Mouse (Mus musculus) heart, embryonic 14.5 days (tissue): ENCODE results near the gene Sspn. TPM values are rescaled to one million over a fixed set of nuclear protein-coding genes. Genes with fewer than 3 reads are reported as not detected.

Source experiments
- ATAC-seq: fragments of 200-750 bp; cut with Nextera tagmentation; 2 replicates; pipeline ENCODE4 v1.8.0; 2017; ENCODE audit warnings: low read depth, moderate TSS enrichment; ENCODE audit not compliant: insufficient number of reproducible peaks, insufficient read depth, low FRiP score
- H3K27ac ChIP-seq, 2 experiments: fragments of 200-500 bp in 1 of 2; fragments of 300-500 bp in 1 of 2; sonication (generic) in 1 of 2; replicated peaks in 1 of 2; 2 replicates each; pipeline ENCODE4 v1.5.1; 2012 to 2014; ENCODE audit warnings: low read depth in 2 of 2, low read length in 2 of 2, control low read depth in 1 of 2, mild to moderate bottlenecking in 1 of 2, mixed read lengths in 1 of 2; ENCODE audit not compliant: control insufficient read depth in 1 of 2, insufficient read depth in 1 of 2
- H3K27me3 ChIP-seq: fragments of 300-500 bp; sonication (generic); 2 replicates; pipeline ENCODE4 v1.6.1; 2014; ENCODE audit warnings: mild to moderate bottlenecking, low read length, control low read depth; ENCODE audit not compliant: control insufficient read depth, insufficient read depth
- H3K36me3 ChIP-seq: fragments of 300-500 bp; sonication (generic); 2 replicates; pipeline ENCODE4 v1.6.1; 2014; ENCODE audit warnings: mild to moderate bottlenecking, control low read depth, low read length, mixed read lengths; ENCODE audit not compliant: control insufficient read depth, insufficient read depth
- H3K4me1 ChIP-seq, 2 experiments: fragments of 200-500 bp in 1 of 2; fragments of 300-500 bp in 1 of 2; sonication (generic) in 1 of 2; 2 replicates each; pipeline ENCODE4 v1.6.1; 2012 to 2014; ENCODE audit warnings: low read length in 2 of 2, control low read depth in 1 of 2, mixed read lengths in 1 of 2; ENCODE audit not compliant: control insufficient read depth in 2 of 2, insufficient read depth in 2 of 2
- H3K4me2 ChIP-seq: fragments of 300-500 bp; sonication (generic); 2 replicates; pipeline ENCODE4 v1.6.1; 2014; ENCODE audit warnings: mild to moderate bottlenecking, low read length
- H3K4me3 ChIP-seq, 2 experiments: fragments of 200-500 bp in 1 of 2; fragments of 300-500 bp in 1 of 2; sonication (generic) in 1 of 2; 2 replicates each; pipeline ENCODE4 v1.5.1; 2012 to 2014; ENCODE audit warnings: low read length in 2 of 2, mild to moderate bottlenecking in 2 of 2, control low read depth in 1 of 2, low read depth in 1 of 2, moderate library complexity in 1 of 2; ENCODE audit not compliant: control insufficient read depth in 1 of 2, insufficient read depth in 1 of 2
- H3K9ac ChIP-seq: fragments of 300-500 bp; sonication (generic); 2 replicates; pipeline ENCODE4 v1.6.1; 2014; ENCODE audit warnings: mild to moderate bottlenecking, low read length
- H3K9me3 ChIP-seq: fragments of 300-500 bp; sonication (generic); 2 replicates; pipeline ENCODE4 v1.6.1; 2016; ENCODE audit warnings: low read length, control low read depth; ENCODE audit not compliant: control insufficient read depth
- WGBS: fragments of 180-500 bp; shearing (Covaris S2); extraction: QIAGEN DNeasy Blood & Tissue Kit; methylation state at CpG from one replicate; pipeline ENCODE4 v1.1.7; 2014; 5-methylcytosine and 5-hydroxymethylcytosine counted together
- polyA plus RNA-seq: library from polyadenylated mRNA; unstranded; fragments of >200 nt; fragmentation: Nextera tagmentation; extraction: Ambion mirVana; gene quantifications from 2 replicates; pipeline ENCODE4 v1.2.1, GENCODE M21; 2014

Sspn gene
- polyA plus RNA-seq, 1 experiment from 2014 or later, result 66.4 TPM

DNA sequence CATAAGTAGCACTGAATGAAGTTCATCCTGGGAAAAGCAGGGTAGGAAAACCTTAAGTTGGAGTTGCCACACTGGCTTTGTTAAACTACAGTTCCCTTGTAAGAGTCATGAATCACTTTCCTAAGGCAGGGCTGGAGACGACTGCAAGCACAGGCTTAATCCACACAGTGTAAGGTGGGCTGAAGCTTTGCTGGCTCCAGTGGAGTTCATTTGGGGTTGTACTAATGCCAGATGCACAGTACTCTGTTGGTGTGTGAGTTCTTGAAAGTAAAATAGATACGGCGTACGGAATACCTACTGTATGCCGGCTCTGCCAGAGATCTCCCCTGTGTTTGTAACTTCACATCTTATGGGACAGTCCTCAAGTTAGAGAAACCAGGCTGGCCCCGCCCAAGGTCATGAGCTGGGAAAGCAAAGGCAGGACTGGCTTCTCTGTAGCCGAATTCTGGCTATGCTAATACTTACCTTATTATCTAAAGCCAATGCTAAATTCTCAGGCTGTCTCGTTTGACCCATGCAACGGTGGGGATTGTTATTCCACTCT is 3.3 kb downstream of the Sspn start:
- ATAC-seq, result no peak
- 41% methylated on average over 9 of the region's 9 CpGs for WGBS
- H3K9me3 ChIP-seq, result no peaks in the 10 kb centered on the region

GRCm38 (mm10) chr6:145935912-145936311 is 4.5 kb downstream of the Sspn start:
- Histone ChIP-seq H3K4me2 (peak overlapping the region; percentile 88), H3K27ac (0 out of 4 replicates have a peak overlapping the region, but pooled peaks of 1 of the 2 experiments have one; percentile 14), H3K4me1 (peaks cover 19 to 27% of the 10 kb centered on the region in 2 experiments), H3K36me3 (no peaks in the 10 kb centered on the region), H3K27me3 (no peaks in the 10 kb centered on the region), H3K9ac (0 out of 2 replicates have a peak overlapping the region, but pooled peaks have one; percentile 44), H3K9me3 (no peaks in the 10 kb centered on the region), H3K4me3 (peak overlapping the region in 1 of 2 experiments; percentile 8; a peak in 1 of 4 replicates)
- WGBS, result 69% methylated on average over 2 of the region's 2 CpGs
- ATAC-seq, result peak; percentile 22; the same call in 1 of the 2 replicates

More for the DNA sequence above, 3.3 kb downstream of the Sspn start:
- peaks cover 16 to 23% of the 10 kb centered on the region in 2 experiments for H3K4me1 ChIP-seq
- H3K9ac ChIP-seq, result peak overlapping the region; percentile 87
- peak overlapping the region; percentile 88 for H3K4me2 ChIP-seq
- peak overlapping the region; percentile 89 to 97 for H3K27ac ChIP-seq
- H3K36me3 ChIP-seq, result no peaks in the 10 kb centered on the region
- no peaks in the 10 kb centered on the region for H3K27me3 ChIP-seq
- H3K4me3 ChIP-seq, result peak overlapping the region; percentile 60 to 82

DNA sequence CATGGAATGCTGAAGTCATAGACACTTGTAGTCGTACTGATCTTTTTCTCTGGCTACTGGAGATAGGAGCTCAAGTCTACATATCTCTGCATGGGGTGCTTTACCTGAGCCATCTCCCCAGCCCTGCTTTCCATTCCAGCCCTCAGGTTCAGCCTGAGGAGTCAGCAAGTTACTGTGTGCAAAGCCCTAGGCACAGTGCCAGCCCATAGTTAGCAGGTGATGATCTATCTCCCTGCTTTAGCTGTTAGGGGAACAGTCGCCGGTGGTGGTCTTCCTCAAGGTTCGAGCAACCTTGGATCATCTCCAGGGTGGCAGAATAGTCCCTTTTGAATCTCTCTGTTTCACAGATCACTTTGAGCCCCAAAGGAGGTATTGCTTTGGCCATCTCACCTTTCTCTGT is 5.1 kb downstream of the Sspn start:
- Histone ChIP-seq H3K4me1 (peaks cover 19 to 32% of the 10 kb centered on the region in 2 experiments), H3K36me3 (no peaks in the 10 kb centered on the region), H3K4me2 (no peak overlapping the region; the same call in 1 of the 2 replicates), H3K4me3 (no peak overlapping the region), H3K27ac (no peak overlapping the region), H3K9ac (no peak overlapping the region), H3K9me3 (no peaks in the 10 kb centered on the region), H3K27me3 (no peaks in the 10 kb centered on the region)
- no peak for ATAC-seq
- WGBS, result 73% methylated on average over 4 of the region's 4 CpGs

DNA sequence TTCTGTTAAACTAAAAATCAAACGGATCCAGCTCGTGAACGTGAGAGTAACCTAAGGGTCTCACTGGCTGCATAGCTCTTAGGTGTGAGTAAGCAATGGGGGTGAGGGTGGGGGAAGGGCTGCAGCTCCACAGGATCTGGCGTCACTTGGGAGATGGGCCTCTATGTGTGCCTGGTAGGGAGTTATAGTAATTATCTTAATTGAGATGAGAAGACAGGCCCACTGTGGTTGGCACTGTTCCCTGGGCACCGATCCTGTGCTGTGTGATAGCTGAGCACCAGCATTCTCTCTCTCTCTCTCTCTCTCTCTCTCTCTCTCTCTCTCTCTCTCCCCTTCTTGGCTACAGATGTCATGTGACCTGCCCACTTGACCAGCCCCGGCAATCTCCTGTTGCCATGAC is 9.4 kb downstream of the Sspn start:
- no peak overlapping the region for H3K9ac ChIP-seq
- H3K27ac ChIP-seq, result peak overlapping the region in 1 of 2 experiments; percentile 7; a peak in 1 of 4 replicates
- WGBS, result 49% methylated on average over 6 of the region's 6 CpGs
- ATAC-seq, result no peak
- H3K4me3 ChIP-seq, result no peak overlapping the region
- H3K4me1 ChIP-seq, result peaks cover 32 to 49% of the 10 kb centered on the region in 2 experiments
- no peaks in the 10 kb centered on the region for H3K27me3 ChIP-seq
- H3K9me3 ChIP-seq, result no peaks in the 10 kb centered on the region
- H3K4me2 ChIP-seq, result no peak overlapping the region
- no peaks in the 10 kb centered on the region for H3K36me3 ChIP-seq

GRCm38 (mm10) chr6:145942263-145942966 is 11.0 kb downstream of the Sspn start:
- H3K4me3 ChIP-seq, result no peak overlapping the region
- H3K27ac ChIP-seq, result peak overlapping the region; percentile 14 to 66
- ATAC-seq, result peak; percentile 31; the same call in 1 of the 2 replicates
- H3K4me1 ChIP-seq, result peaks cover 28 to 51% of the 10 kb centered on the region in 2 experiments
- H3K9ac ChIP-seq, result 0 out of 2 replicates have a peak overlapping the region, but pooled peaks have one; percentile 10
- WGBS, result 3% methylated on average over 12 of the region's 12 CpGs
- no peaks in the 10 kb centered on the region for H3K9me3 ChIP-seq
- H3K36me3 ChIP-seq, result no peaks in the 10 kb centered on the region
- H3K4me2 ChIP-seq, result peak overlapping the region; percentile 45
- no peaks in the 10 kb centered on the region for H3K27me3 ChIP-seq

GRCm38 (mm10) chr6:145943414-145943813 is 12.0 kb downstream of the Sspn start:
- Histone ChIP-seq H3K27ac (peak overlapping the region in 1 of 2 experiments; percentile 66; a peak in 1 of 4 replicates), H3K4me2 (no peak overlapping the region), H3K4me3 (no peak overlapping the region), H3K4me1 (peaks cover 31 to 60% of the 10 kb centered on the region in 2 experiments), H3K27me3 (no peaks in the 10 kb centered on the region), H3K9me3 (no peaks in the 10 kb centered on the region), H3K36me3 (no peaks in the 10 kb centered on the region), H3K9ac (no peak overlapping the region)
- 65% methylated on average over 3 of the region's 3 CpGs for WGBS
- ATAC-seq, result no peak

GRCm38 (mm10) chr6:145945700-145946344 is 14.4 kb downstream of the Sspn start:
- ATAC-seq, result no peak

More at GRCm38 (mm10) chr6:145945700-145946344, 14.4 kb downstream of the Sspn start:
- H3K4me3 ChIP-seq, result no peak overlapping the region
- no peaks in the 10 kb centered on the region for H3K36me3 ChIP-seq
- WGBS, result 54% methylated on average over 11 of the region's 11 CpGs
- H3K4me2 ChIP-seq, result no peak overlapping the region
- peaks cover 29 to 62% of the 10 kb centered on the region in 2 experiments for H3K4me1 ChIP-seq
- H3K9me3 ChIP-seq, result no peaks in the 10 kb centered on the region
- H3K27ac ChIP-seq, result peak overlapping the region; percentile 29 to 50; a peak in 3 of 4 replicates
- H3K27me3 ChIP-seq, result no peaks in the 10 kb centered on the region
- H3K9ac ChIP-seq, result no peak overlapping the region
